Mouse (Mus musculus) cerebellum, adult 2 months (tissue): ENCODE measurements at regions not wholly inside any gene's neighbourhood (a gene's known extent, or its start where the extent isn't known, plus 50 kb on each side); places are given as distances from the start of the nearest gene placed in this dataset.

Experiments
- DNase-seq, 2 experiments: peaks; one replicate each; pipeline ENCODE4 v3.0.0; 2021
- H3K27ac ChIP-seq: fragments of 200-500 bp; 2 replicates; pipeline ENCODE4 v1.5.1; 2012; ENCODE audit warnings: low read length, control low read depth, inconsistent platforms; ENCODE audit not compliant: insufficient read depth
- H3K27me3 ChIP-seq: fragments of 200-500 bp; 2 replicates; pipeline ENCODE4 v1.6.1; 2012; ENCODE audit warnings: inconsistent platforms, mild to moderate bottlenecking, low read length, moderate library complexity; ENCODE audit not compliant: control insufficient read depth, insufficient read depth
- H3K4me1 ChIP-seq: fragments of 200-500 bp; 2 replicates; pipeline ENCODE4 v1.6.1; 2011; ENCODE audit warnings: low read length; ENCODE audit not compliant: control insufficient read depth, insufficient read depth
- H3K4me3 ChIP-seq: fragments of 200-500 bp; replicated peaks from 2 replicates; pipeline ENCODE3; 2011; ENCODE audit warnings: mild to moderate bottlenecking, low read depth, low read length, control low read depth; ENCODE audit not compliant: insufficient read depth
- CTCF ChIP-seq: fragments of 200-500 bp; IDR thresholded peaks from 2 replicates; pipeline ENCODE4 v1.5.1; 2011; ENCODE audit warnings: low read depth, mild to moderate bottlenecking, control low read depth, low read length, moderate library complexity, borderline replicate concordance; ENCODE audit not compliant: insufficient read depth
- POLR2A ChIP-seq: fragments of 200-500 bp; IDR thresholded peaks from 2 replicates; pipeline ENCODE4 v1.6.1; 2011; ENCODE audit warnings: low read length, control low read depth, borderline replicate concordance; ENCODE audit not compliant: insufficient read depth
- WGBS: fragments of 180-500 bp; shearing (Covaris S2); methylation state at CpG from one replicate; pipeline ENCODE4 v1.1.7; 2018; 5-methylcytosine and 5-hydroxymethylcytosine counted together

DNA sequence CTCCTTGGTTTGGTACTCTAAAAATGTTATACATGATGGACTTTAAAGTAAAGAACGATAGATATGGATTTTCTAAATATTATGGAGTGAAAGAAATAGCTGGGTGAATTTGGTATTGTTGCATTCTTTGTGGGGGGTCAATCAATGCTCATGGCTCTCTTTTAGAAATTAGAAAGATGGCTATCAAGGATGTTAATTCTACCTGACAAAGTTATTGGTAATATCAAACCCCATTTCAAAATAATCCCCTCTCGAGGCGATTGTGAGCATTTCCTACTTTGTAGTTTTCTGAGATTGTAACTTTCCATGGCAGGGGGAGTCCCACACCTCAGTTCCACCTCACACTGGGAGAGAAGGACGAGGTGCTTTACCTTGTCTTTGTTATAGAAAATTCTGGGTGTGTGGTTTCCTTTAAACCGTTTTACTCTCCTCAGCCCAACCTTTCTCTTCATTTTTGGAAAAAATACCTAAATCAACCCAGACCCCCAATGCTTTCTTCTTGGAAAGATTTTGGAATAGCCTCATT, 421.3 kb upstream of the Ubash3b start:
- no peaks in the 10 kb centered on the region for H3K4me1 ChIP-seq
- 14% methylated on average over 5 of the region's 5 CpGs for WGBS
- H3K27me3 ChIP-seq = peaks cover 3% of the 10 kb centered on the region; the same call in 1 of the 2 replicates
- H3K4me3 ChIP-seq = no peak overlapping the region
- no peak for DNase-seq
- no peak for TF ChIP-seq POLR2A
- no peak for TF ChIP-seq CTCF
- no peak overlapping the region for H3K27ac ChIP-seq

DNA sequence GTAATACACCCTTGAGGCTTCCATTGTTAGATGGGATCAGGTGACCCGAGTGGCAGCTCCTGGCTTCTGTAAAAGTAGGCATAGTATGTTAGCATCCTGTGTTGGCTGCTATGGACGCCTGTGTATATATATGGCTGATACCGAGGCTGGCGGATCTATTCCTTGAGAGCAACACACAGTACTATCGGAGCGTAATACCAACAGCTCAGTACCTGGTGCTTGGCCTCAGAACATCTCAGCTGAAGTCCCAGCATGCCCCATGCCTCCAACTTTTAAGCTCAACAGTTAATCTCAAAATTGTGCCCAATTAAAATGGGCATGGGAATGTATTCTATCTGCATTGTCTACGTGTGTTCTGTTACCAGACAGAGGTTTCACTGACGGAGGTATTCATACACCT, 420.7 kb upstream of the Ubash3b start:
- 13% methylated on average over 8 of the region's 8 CpGs for WGBS
- H3K4me1 ChIP-seq = no peaks in the 10 kb centered on the region

GRCm38 (mm10) chr9:41581741-41582140, 420.2 kb upstream of the Ubash3b start:
- Histone ChIP-seq H3K4me3 (peak overlapping the region; percentile 49), H3K27ac (peak overlapping the region; percentile 39; the same call in 1 of the 2 replicates), H3K4me1 (no peaks in the 10 kb centered on the region), H3K27me3 (peaks cover 3% of the 10 kb centered on the region; the same call in 1 of the 2 replicates)
- WGBS = 4% methylated on average over 9 of the region's 9 CpGs
- TF ChIP-seq CTCF (no peak), POLR2A (no peak)
- no peak for DNase-seq

More for the DNA sequence above, 420.7 kb upstream of the Ubash3b start:
- Histone ChIP-seq H3K27me3 (peaks cover 3% of the 10 kb centered on the region; the same call in 1 of the 2 replicates), H3K4me3 (peak overlapping the region; percentile 1), H3K27ac (no peak overlapping the region)
- DNase-seq = no peak
- no peak for TF ChIP-seq POLR2A
- TF ChIP-seq CTCF = no peak

- WGBS = 5% methylated on average over 14 of the region's 14 CpGs
- Histone ChIP-seq H3K27ac (no peak overlapping the region; the same call in 1 of the 2 replicates), H3K4me1 (no peaks in the 10 kb centered on the region), H3K4me3 (peak overlapping the region; percentile 63), H3K27me3 (peaks cover 3% of the 10 kb centered on the region; the same call in 1 of the 2 replicates)
- no peak for DNase-seq
- no peak for TF ChIP-seq POLR2A
- no peak for TF ChIP-seq CTCF
Measured at GRCm38 (mm10) chr9:41581152-41581551, 419.7 kb upstream of the Ubash3b start.

- Histone ChIP-seq H3K27ac (no peak overlapping the region; the same call in 1 of the 2 replicates), H3K4me3 (peak overlapping the region; percentile 3), H3K27me3 (peaks cover 3% of the 10 kb centered on the region; the same call in 1 of the 2 replicates), H3K4me1 (no peaks in the 10 kb centered on the region)
- TF ChIP-seq CTCF = no peak
- TF ChIP-seq POLR2A = no peak
- DNase-seq = peak; percentile 45 to 54
- 4% methylated on average over 13 of the region's 13 CpGs for WGBS
Measured at GRCm38 (mm10) chr9:41580611-41581041, 419.1 kb upstream of the Ubash3b start.

DNA sequence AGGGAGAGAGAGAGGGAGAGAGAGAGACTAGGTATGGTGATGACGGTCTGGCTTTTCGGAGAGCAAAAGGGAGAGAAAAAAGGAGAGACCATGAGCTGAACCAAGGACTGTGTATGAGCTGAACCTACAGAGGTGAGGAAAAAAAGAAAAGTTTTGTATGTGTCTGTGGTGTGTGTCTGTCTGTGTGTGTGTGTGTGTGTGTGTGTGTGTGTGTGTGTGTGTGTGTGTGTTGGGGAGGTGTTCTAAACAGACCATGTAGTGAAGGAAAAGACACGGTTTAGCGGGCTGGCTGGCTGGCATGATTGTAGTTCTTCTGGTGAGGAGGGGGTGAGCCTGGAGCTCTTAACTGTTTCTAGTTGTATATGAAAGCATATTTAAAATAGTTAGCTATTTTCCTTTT, 418.6 kb upstream of the Ubash3b start:
- no peaks in the 10 kb centered on the region for H3K4me1 ChIP-seq
- under 1% methylated on average over 4 of the region's 4 CpGs for WGBS
- peak overlapping the region; percentile 50; the same call in 1 of the 2 replicates for H3K27ac ChIP-seq
- TF ChIP-seq CTCF (no peak), POLR2A (no peak)
- H3K27me3 ChIP-seq = peaks cover 3% of the 10 kb centered on the region; the same call in 1 of the 2 replicates
- peak overlapping the region; percentile 22 for H3K4me3 ChIP-seq
- DNase-seq = no peak

GRCm38 (mm10) chr9:41579107-41580014, 417.9 kb upstream of the Ubash3b start:
- 12% methylated on average over 13 of the region's 13 CpGs for WGBS
- H3K27ac ChIP-seq = peak overlapping the region; percentile 36; the same call in 1 of the 2 replicates
- peaks cover 3% of the 10 kb centered on the region; the same call in 1 of the 2 replicates for H3K27me3 ChIP-seq
- TF ChIP-seq POLR2A (no peak), CTCF (peak; percentile 7; the same call in 1 of the 2 replicates)
- no peaks in the 10 kb centered on the region for H3K4me1 ChIP-seq
- peak; percentile 20 to 33 for DNase-seq
- H3K4me3 ChIP-seq = no peak overlapping the region

DNA sequence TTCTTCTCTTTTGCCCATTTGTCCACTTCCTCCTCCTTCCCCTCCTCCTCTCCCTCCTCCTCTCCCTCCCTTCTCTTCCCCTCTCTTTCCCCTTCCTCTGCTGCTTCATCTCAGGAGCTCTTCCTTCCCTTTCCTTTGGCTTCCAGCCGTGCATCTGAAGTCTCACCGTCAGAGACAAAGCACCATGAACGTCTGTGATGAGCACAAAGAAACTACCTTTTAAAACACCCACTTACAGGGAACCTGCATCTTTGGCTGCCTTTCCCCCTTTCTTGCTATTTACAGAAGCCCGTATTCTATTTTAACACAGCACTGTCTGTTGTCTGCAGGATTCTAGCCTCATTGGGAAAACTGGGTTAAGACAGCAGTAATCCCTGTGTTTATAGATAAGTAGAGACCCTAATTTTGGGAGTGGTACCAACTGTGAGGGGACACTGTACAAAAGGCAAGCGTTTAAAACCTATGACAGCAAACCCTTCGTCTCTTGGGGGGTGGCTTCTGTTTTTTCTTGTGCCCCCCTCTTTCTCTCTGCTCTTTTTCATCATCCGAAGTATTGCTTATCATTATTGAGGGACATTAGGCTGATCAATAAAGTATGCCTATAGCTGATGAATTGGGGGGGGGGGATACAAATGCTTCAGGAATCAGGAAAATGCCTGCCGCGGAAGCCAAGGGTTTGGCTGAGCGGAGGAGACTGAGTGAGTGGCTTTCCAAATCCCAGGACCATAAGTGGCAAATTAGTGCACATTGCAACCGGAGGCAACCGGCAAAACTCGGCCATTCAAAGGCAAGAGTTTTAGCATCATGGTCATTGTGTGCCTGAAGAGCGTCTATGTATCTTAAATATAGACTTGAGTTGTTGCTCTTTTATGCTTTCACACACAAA, 417.0 kb upstream of the Ubash3b start:
- DNase-seq = no peak
- 56% methylated on average over 14 of the region's 14 CpGs for WGBS
- no peaks in the 10 kb centered on the region for H3K4me1 ChIP-seq
- no peak overlapping the region for H3K27ac ChIP-seq
- TF ChIP-seq POLR2A = no peak
- TF ChIP-seq CTCF = no peak
- no peak overlapping the region for H3K4me3 ChIP-seq
- peaks cover 3% of the 10 kb centered on the region; the same call in 1 of the 2 replicates for H3K27me3 ChIP-seq
